Mouse (Mus musculus) embryonic facial prominence, embryonic 11.5 days (tissue): ENCODE results near the gene Zfp536. TPM values are rescaled to one million over a fixed set of nuclear protein-coding genes. Genes with fewer than 3 reads are reported as not detected.

Source experiments
- ATAC-seq: fragments of 200-750 bp; cut with Nextera tagmentation; replicated peaks from 2 replicates; pipeline ENCODE4 v1.8.0; 2017; ENCODE audit warnings: low read depth; ENCODE audit not compliant: insufficient number of reproducible peaks, low FRiP score, low TSS enrichment
- DNase-seq: peaks from one replicate; pipeline ENCODE4 v3.0.0-alpha.2; 2015; ENCODE audit warnings: low spot score
- H3K27ac ChIP-seq: fragments of 300-500 bp; sonication (generic); replicated peaks from 2 replicates; pipeline ENCODE4 v1.5.1; 2014; ENCODE audit warnings: mild to moderate bottlenecking, low read depth, low read length, control low read depth
- H3K27me3 ChIP-seq: fragments of 300-500 bp; sonication (generic); 2 replicates; pipeline ENCODE4 v1.6.1; 2014; ENCODE audit warnings: mild to moderate bottlenecking, low read length, moderate library complexity, mixed read lengths; ENCODE audit not compliant: control insufficient read depth, insufficient read depth
- H3K36me3 ChIP-seq: fragments of 300-500 bp; sonication (generic); replicated peaks from 2 replicates; pipeline ENCODE4 v1.6.1; 2014; ENCODE audit warnings: low read depth, mild to moderate bottlenecking, low read length, moderate library complexity, mixed read lengths; ENCODE audit not compliant: control insufficient read depth, insufficient read depth
- H3K4me1 ChIP-seq: fragments of 300-500 bp; sonication (generic); 2 replicates; pipeline ENCODE4 v1.6.1; 2014; ENCODE audit warnings: low read length, mixed read lengths; ENCODE audit not compliant: control insufficient read depth, insufficient read depth
- H3K4me2 ChIP-seq: fragments of 300-500 bp; sonication (generic); 2 replicates; pipeline ENCODE4 v1.6.1; 2014; ENCODE audit warnings: low read depth, mild to moderate bottlenecking, control low read depth, low read length, moderate library complexity
- H3K4me3 ChIP-seq: fragments of 300-500 bp; sonication (generic); 2 replicates; pipeline ENCODE4 v1.5.1; 2014; ENCODE audit warnings: low read depth, low read length, control low read depth
- H3K9ac ChIP-seq: fragments of 300-500 bp; sonication (generic); replicated peaks from 2 replicates; pipeline ENCODE4 v1.6.1; 2014; ENCODE audit warnings: mild to moderate bottlenecking, control low read depth, low read length
- H3K9me3 ChIP-seq: fragments of 300-500 bp; sonication (generic); replicated peaks from 2 replicates; pipeline ENCODE4 v1.6.1; 2016; ENCODE audit warnings: mild to moderate bottlenecking, low read length, inconsistent platforms, mixed read lengths; ENCODE audit not compliant: control insufficient read depth
- WGBS: fragments of 180-500 bp; shearing (Covaris S2); extraction: QIAGEN DNeasy Blood & Tissue Kit; methylation state at CpG from one replicate; pipeline ENCODE4 v1.1.7; 2014; 5-methylcytosine and 5-hydroxymethylcytosine counted together
- polyA plus RNA-seq: library from polyadenylated mRNA; unstranded; fragments of >200 nt; fragmentation: Nextera tagmentation; extraction: Ambion mirVana; gene quantifications from 2 replicates; pipeline ENCODE4 v1.2.1, GENCODE M21; 2014

The Zfp536 gene
- polyA plus RNA-seq, 1 experiment from 2014 or later = 9.9 TPM

DNA sequence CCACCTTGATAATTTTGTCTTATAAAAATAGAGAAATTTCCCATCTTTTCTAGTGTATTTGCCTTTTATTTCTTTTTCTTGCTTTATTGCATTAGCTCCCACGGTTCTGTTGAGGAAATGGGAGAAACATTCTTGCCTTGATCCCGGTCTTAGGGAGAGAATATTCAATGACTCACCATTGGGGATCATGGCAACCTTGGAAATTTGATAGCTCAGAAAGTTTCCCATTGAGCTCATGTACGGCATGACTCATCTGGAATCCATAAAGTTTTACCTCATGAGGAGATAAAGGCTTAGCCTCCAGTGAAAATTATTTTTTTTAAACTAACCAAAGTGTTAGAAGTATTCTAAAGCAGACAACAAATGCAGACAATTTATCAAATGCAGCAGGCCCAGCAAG lies 27.7 kb upstream of the Zfp536 start:
- ATAC-seq = no peak
- 44% methylated on average over 3 of the region's 3 CpGs for WGBS

GRCm38 (mm10) chr7:37788721-37789120 lies 15.3 kb upstream of the Zfp536 start:
- H3K4me2 ChIP-seq = no peak overlapping the region

More for the DNA sequence above, 27.7 kb upstream of the Zfp536 start:
- Histone ChIP-seq H3K27ac (no peak overlapping the region), H3K4me1 (no peaks in the 10 kb centered on the region), H3K9ac (no peak overlapping the region), H3K27me3 (no peaks in the 10 kb centered on the region), H3K9me3 (no peaks in the 10 kb centered on the region), H3K4me3 (no peak overlapping the region), H3K36me3 (no peaks in the 10 kb centered on the region), H3K4me2 (no peak overlapping the region)
- DNase-seq = peak; percentile 14

GRCm38 (mm10) chr7:37775502-37775901 lies 2.1 kb upstream of the Zfp536 start:
- no peak overlapping the region; the same call in 1 of the 2 replicates for H3K4me2 ChIP-seq
- H3K9me3 ChIP-seq = no peaks in the 10 kb centered on the region
- no peak for ATAC-seq
- H3K27ac ChIP-seq = no peak overlapping the region
- peaks cover 14% of the 10 kb centered on the region for H3K27me3 ChIP-seq
- H3K4me1 ChIP-seq = no peaks in the 10 kb centered on the region
- no peak overlapping the region for H3K9ac ChIP-seq
- 2% methylated on average over 15 of the region's 15 CpGs for WGBS
- H3K36me3 ChIP-seq = no peaks in the 10 kb centered on the region
- peak; percentile 77 for DNase-seq
- no peak overlapping the region for H3K4me3 ChIP-seq

More at GRCm38 (mm10) chr7:37788721-37789120, 15.3 kb upstream of the Zfp536 start:
- no peak overlapping the region for H3K27ac ChIP-seq
- no peaks in the 10 kb centered on the region for H3K9me3 ChIP-seq
- DNase-seq (no peak), ATAC-seq (no peak)
- no peak overlapping the region for H3K4me3 ChIP-seq
- 77% methylated on average over 4 of the region's 4 CpGs for WGBS
- no peaks in the 10 kb centered on the region for H3K27me3 ChIP-seq
- H3K4me1 ChIP-seq = no peaks in the 10 kb centered on the region
- H3K36me3 ChIP-seq = no peaks in the 10 kb centered on the region
- no peak overlapping the region for H3K9ac ChIP-seq

- 19% methylated on average over 11 of the region's 11 CpGs for WGBS
- H3K9me3 ChIP-seq = no peaks in the 10 kb centered on the region
- H3K9ac ChIP-seq = no peak overlapping the region
- no peak overlapping the region for H3K27ac ChIP-seq
- no peak overlapping the region for H3K4me3 ChIP-seq
- peaks cover 15% of the 10 kb centered on the region for H3K27me3 ChIP-seq
- DNase-seq (no peak), ATAC-seq (no peak)
- H3K4me1 ChIP-seq = no peaks in the 10 kb centered on the region
- H3K36me3 ChIP-seq = no peaks in the 10 kb centered on the region
- no peak overlapping the region for H3K4me2 ChIP-seq
These were observed 1.1 kb upstream of the Zfp536 start for GRCm38 (mm10) chr7:37774463-37774970.

DNA sequence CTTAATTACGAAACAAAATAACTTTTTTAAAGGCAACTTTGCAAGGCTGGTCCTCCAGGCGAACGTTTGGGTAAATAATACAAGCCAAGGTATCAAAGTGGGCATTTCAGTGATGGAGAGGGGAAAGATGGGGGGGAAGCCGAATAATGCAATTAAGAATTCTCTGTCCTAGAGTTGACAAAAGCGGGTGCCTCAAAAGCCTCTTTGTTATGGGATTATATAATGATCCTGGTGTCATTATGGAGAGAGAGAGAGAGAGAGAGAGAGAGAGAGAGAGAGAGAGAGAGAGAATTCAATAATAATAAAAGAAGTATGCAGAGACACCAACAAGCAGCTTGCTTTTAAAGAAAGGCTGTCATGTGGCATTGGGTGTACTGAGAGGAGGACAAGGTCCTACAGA lies 465 bp upstream of the Zfp536 start:
- no peak overlapping the region for H3K9ac ChIP-seq
- H3K9me3 ChIP-seq = no peaks in the 10 kb centered on the region
- peak overlapping the region; percentile 96 for H3K4me2 ChIP-seq
- WGBS = 6% methylated on average over 5 of the region's 5 CpGs
- no peak overlapping the region for H3K27ac ChIP-seq
- DNase-seq (no peak), ATAC-seq (no peak)
- H3K27me3 ChIP-seq = peaks cover 15% of the 10 kb centered on the region
- no peaks in the 10 kb centered on the region for H3K4me1 ChIP-seq
- H3K36me3 ChIP-seq = no peaks in the 10 kb centered on the region
- H3K4me3 ChIP-seq = no peak overlapping the region

GRCm38 (mm10) chr7:37772376-37773311 lies 797 bp downstream of the Zfp536 start:
- peak; percentile 48 for DNase-seq
- H3K4me2 ChIP-seq = peak overlapping the region; percentile 96
- no peaks in the 10 kb centered on the region for H3K36me3 ChIP-seq
- no peaks in the 10 kb centered on the region for H3K4me1 ChIP-seq
- no peak for ATAC-seq
- WGBS = under 1% methylated on average over 45 of the region's 46 CpGs
- peak overlapping the region; percentile 73 for H3K9ac ChIP-seq
- H3K4me3 ChIP-seq = peak overlapping the region; percentile 55
- H3K27ac ChIP-seq = no peak overlapping the region
- peaks cover 18% of the 10 kb centered on the region for H3K27me3 ChIP-seq
- no peaks in the 10 kb centered on the region for H3K9me3 ChIP-seq

DNA sequence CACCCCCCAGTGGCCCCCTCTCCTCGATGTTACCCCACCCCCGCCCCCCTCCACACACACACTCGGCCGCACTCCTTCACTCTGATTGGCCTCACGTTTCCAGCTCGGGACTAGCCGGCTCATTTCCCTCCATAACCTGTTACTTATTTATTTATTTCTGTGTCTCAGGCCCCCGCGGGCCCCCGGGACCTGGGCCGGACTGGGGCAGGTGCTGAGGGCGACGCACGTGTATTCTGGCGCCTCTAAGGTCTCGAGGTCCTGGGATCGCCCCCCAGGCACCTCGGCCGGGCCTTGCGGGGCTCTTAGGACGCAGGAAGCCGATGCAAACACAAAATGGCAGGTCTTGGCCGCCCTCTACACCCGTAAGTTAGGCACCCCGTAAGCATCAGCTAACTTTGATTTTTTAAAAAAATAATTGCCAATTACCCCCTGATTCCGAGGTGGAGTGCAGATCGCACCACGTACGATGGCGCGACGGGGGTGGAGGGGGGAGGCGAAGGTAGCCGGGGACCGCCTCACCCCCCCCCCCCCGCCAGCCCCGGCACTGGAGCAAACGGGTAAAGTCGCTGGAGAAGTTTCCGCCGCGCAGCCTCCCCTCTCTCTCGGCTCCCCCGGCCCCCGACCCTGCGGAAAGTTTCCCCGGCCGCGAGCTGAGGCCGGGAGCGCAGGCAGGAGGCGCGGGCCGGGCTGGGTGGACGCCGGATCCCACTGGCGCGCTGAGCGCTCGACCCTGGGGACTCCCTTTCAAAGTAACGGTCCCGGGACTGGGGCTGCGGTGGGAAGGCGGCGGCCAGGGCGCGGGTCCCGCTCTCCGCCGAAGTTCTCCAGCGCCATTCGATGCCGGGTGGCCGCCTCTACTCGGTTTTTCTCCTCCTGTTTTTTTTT lies 1.7 kb downstream of the Zfp536 start:
- WGBS = under 1% methylated on average over 43 of the region's 75 CpGs
- peak; percentile 57 for ATAC-seq
- DNase-seq = peak; percentile 68
- Histone ChIP-seq H3K4me2 (peak overlapping the region; percentile 96), H3K9ac (peak overlapping the region; percentile 73), H3K27me3 (peaks cover 18% of the 10 kb centered on the region), H3K36me3 (no peaks in the 10 kb centered on the region), H3K9me3 (no peaks in the 10 kb centered on the region), H3K4me3 (peak overlapping the region; percentile 55), H3K4me1 (no peaks in the 10 kb centered on the region), H3K27ac (peak overlapping the region; percentile 47; the same call in 1 of the 2 replicates)
